Comparison of ENCODE assay signal across 14 mouse cellular contexts in the genomic region with DNA sequence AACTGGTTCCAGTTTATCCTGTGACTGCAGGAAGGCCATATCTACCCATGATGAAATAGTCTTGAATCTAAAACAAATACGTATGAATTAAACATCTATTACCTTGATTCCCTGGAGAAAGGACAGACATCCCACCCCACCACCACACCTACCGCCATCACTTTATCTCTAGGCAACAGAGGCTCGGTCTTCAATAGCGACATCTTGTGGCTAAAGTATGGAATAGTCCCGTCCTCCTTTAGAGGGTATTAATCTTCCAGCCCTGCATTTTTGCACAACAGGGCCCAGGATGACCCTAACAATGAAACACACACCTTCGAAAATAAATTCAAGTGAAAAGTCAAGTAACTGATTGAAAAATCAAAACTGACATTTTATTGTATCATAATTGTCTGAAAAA.
DNase-seq lines count a peak whose midpoint lies in the region; ATAC-seq and TF ChIP-seq lines count a peak whose summit lies in the region.
"Had no signal": no experiment of that assay in that cellular context is flagged by ENCODE, and none has a peak within 500 bp of the region (broad histone marks: within the 10 kb centered on the region; RNA-seq: fewer than 3 reads in every experiment).

No protein-coding gene starts in this region.

- H3K27ac ChIP-seq in kidney, postnatal 0 days, result no peak overlapping the region
- H3K27ac ChIP-seq in kidney, embryonic 14.5 days (ENCODE audit: low read depth, low read length), result no peak overlapping the region
- H3K27ac ChIP-seq in cortical plate, adult 2 months (ENCODE audit: insufficient read depth, low read length), result no peak overlapping the region
- H3K27ac ChIP-seq in neural tube, embryonic 15.5 days (replicated peaks), result no peak overlapping the region
- H3K27ac ChIP-seq: macrophage had no signal

- TF ChIP-seq POLR2A in cortical plate, adult 2 months (IDR thresholded peaks at IDR 0.05; ENCODE audit: extremely low read depth, insufficient read depth, low read length), result no peak

- peak; percentile 46 for TF ChIP-seq CTCF in kidney, postnatal 0 days (IDR thresholded peaks at IDR 0.05; ENCODE audit: low read depth)
- TF ChIP-seq CTCF in E14TG2a.4 (conservative IDR thresholded peaks at IDR 0.05; ENCODE audit: low read length), result peak; percentile 56
- TF ChIP-seq CTCF in cortical plate, adult 2 months (IDR thresholded peaks at IDR 0.05; ENCODE audit: extremely low read depth, insufficient read depth, low read length), result peak; percentile 18; the same call in 1 of the 2 replicates

- H3K36me3 ChIP-seq in kidney, postnatal 0 days (ENCODE audit: insufficient read depth, low read length), result no peaks in the 10 kb centered on the region
- H3K36me3 ChIP-seq in kidney, embryonic 14.5 days (ENCODE audit: control insufficient read depth, insufficient read depth, low read length), result no peaks in the 10 kb centered on the region
- no peaks in the 10 kb centered on the region for H3K36me3 ChIP-seq in E14TG2a.4 (ENCODE audit: insufficient read depth, low read length)
- H3K36me3 ChIP-seq in neural tube, embryonic 15.5 days, result no peaks in the 10 kb centered on the region

- H3K27me3 ChIP-seq in kidney, postnatal 0 days (ENCODE audit: insufficient read depth, low read length), result no peaks in the 10 kb centered on the region
- H3K27me3 ChIP-seq in kidney, embryonic 14.5 days (ENCODE audit: control insufficient read depth, insufficient read depth, low read length), result no peaks in the 10 kb centered on the region
- H3K27me3 ChIP-seq in E14TG2a.4 (ENCODE audit: insufficient read depth, low read length), result no peaks in the 10 kb centered on the region
- no peaks in the 10 kb centered on the region for H3K27me3 ChIP-seq in neural tube, embryonic 15.5 days (replicated peaks)

- no peak for ATAC-seq in kidney, postnatal 0 days (replicated peaks; ENCODE audit: low FRiP score, low read depth)
- no peak for ATAC-seq in kidney, embryonic 14.5 days (ENCODE audit: low FRiP score, low TSS enrichment)
- no peak for ATAC-seq in neural tube, embryonic 15.5 days (ENCODE audit: low FRiP score)

- no peak overlapping the region for H3K4me2 ChIP-seq in kidney, postnatal 0 days (ENCODE audit: low read length)
- no peak overlapping the region for H3K4me2 ChIP-seq in kidney, embryonic 14.5 days (replicated peaks; ENCODE audit: low read depth, low read length)
- H3K4me2 ChIP-seq in neural tube, embryonic 15.5 days, result no peak overlapping the region
- H3K4me2 ChIP-seq: liver, embryonic 11.5 days had no signal

- H3K9ac ChIP-seq in kidney, postnatal 0 days (ENCODE audit: low read depth, low read length), result no peak overlapping the region
- H3K9ac ChIP-seq in kidney, embryonic 14.5 days (ENCODE audit: low read depth, low read length), result no peak overlapping the region
- no peak overlapping the region for H3K9ac ChIP-seq in neural tube, embryonic 15.5 days (replicated peaks)

- DNase-seq in kidney, postnatal 0 days (ENCODE audit: low spot score), result no peak
- peak; percentile 12 to 17 for DNase-seq in B cell, adult 2 months
- no peak for DNase-seq in gastrocnemius, adult 18-20 months (ENCODE audit: low spot score)
- DNase-seq: adrenal gland, adult 8-10 months; kidney, adult 18-20 months; right cerebral cortex, postnatal 4 days had no signal

- WGBS in kidney, postnatal 0 days, result 62% methylated on average over 6 of the region's 6 CpGs
- 60% methylated on average over 6 of the region's 6 CpGs for WGBS in kidney, embryonic 14.5 days
- WGBS in neural tube, embryonic 15.5 days, result 66% methylated on average over 6 of the region's 6 CpGs

- no peaks in the 10 kb centered on the region for H3K9me3 ChIP-seq in kidney, postnatal 0 days (replicated peaks; ENCODE audit: low read length)
- H3K9me3 ChIP-seq in kidney, embryonic 14.5 days (ENCODE audit: control insufficient read depth, low read length), result no peaks in the 10 kb centered on the region
- no peaks in the 10 kb centered on the region for H3K9me3 ChIP-seq in E14TG2a.4 (ENCODE audit: low read length)
- no peaks in the 10 kb centered on the region for H3K9me3 ChIP-seq in neural tube, embryonic 15.5 days (replicated peaks)

- H3K4me3 ChIP-seq in kidney, postnatal 0 days (replicated peaks; ENCODE audit: low read depth, low read length), result no peak overlapping the region
- H3K4me3 ChIP-seq in kidney, embryonic 14.5 days (ENCODE audit: low read length), result no peak overlapping the region
- no peak overlapping the region for H3K4me3 ChIP-seq in E14TG2a.4 (replicated peaks; ENCODE audit: low read length)
- H3K4me3 ChIP-seq in cortical plate, adult 2 months (ENCODE audit: insufficient read depth, low read length), result no peak overlapping the region
- H3K4me3 ChIP-seq in neural tube, embryonic 15.5 days (replicated peaks), result no peak overlapping the region
- H3K4me3 ChIP-seq: erythroblast, embryonic 14.5 days; myocyte had no signal

- no peaks in the 10 kb centered on the region for H3K4me1 ChIP-seq in kidney, postnatal 0 days (replicated peaks; ENCODE audit: insufficient read depth, low read length)
- H3K4me1 ChIP-seq in kidney, embryonic 14.5 days (ENCODE audit: control insufficient read depth, insufficient read depth, low read length), result no peaks in the 10 kb centered on the region
- H3K4me1 ChIP-seq in E14TG2a.4 (replicated peaks; ENCODE audit: low read depth, low read length), result no peaks in the 10 kb centered on the region
- H3K4me1 ChIP-seq in cortical plate, adult 2 months (ENCODE audit: control insufficient read depth, insufficient read depth, low read length), result no peaks in the 10 kb centered on the region
- no peaks in the 10 kb centered on the region for H3K4me1 ChIP-seq in neural tube, embryonic 15.5 days

Comparison
In these comparisons a context has a peak if more than half of its experiments do, and no peak if none do; other contexts are left out.
1. DNase-seq: peak in B cell, adult 2 months (2 of 2); none in kidney, postnatal 0 days (single experiment) and gastrocnemius, adult 18-20 months (single experiment).
2. Peak in every context shown above with its lines, with median percentiles within 50 percentile points of each other: CTCF ChIP-seq.